Mouse (Mus musculus) MEL (cell line): Measurements from ENCODE around the gene Zfp661. TPM values are rescaled to one million over a fixed set of nuclear protein-coding genes. Genes with fewer than 3 reads are reported as not detected.

Experiments
- DNase-seq: peaks from one replicate; pipeline ENCODE4 v3.0.0; 2011; ENCODE audit warnings: low read depth, low spot score
- H3K27ac ChIP-seq: 2 replicates; pipeline ENCODE4 v1.5.1; 2012; ENCODE audit warnings: low read depth, mild to moderate bottlenecking, control low read depth, low read length, moderate library complexity; ENCODE audit not compliant: control insufficient read depth
- H3K27me3 ChIP-seq, 2 experiments: fragments of 150-350 bp in 1 of 2; sonication (generic) in 1 of 2; 2 replicates each; pipeline ENCODE4 v1.6.1; 2012; ENCODE audit warnings: low read length in 2 of 2, mild to moderate bottlenecking in 2 of 2, improper control_type of control experiment in 1 of 2, moderate library complexity in 1 of 2; ENCODE audit not compliant: insufficient read depth in 2 of 2, control insufficient read depth in 1 of 2
- H3K36me3 ChIP-seq, 2 experiments: 2 replicates each; pipeline ENCODE4 v1.6.1; 2012 to 2014; ENCODE audit warnings: low read length in 2 of 2, improper control_type of control experiment in 1 of 2, inconsistent platforms in 1 of 2, mild to moderate bottlenecking in 1 of 2; ENCODE audit not compliant: insufficient read depth in 2 of 2, control insufficient read depth in 1 of 2
- H3K4me1 ChIP-seq, 2 experiments: fragments of 150-350 bp in 1 of 2; sonication (generic) in 1 of 2; 2 replicates each; pipeline ENCODE4 v1.6.1; 2012; ENCODE audit warnings: low read length in 2 of 2, improper control_type of control experiment in 1 of 2, mild to moderate bottlenecking in 1 of 2; ENCODE audit not compliant: insufficient read depth in 2 of 2, control insufficient read depth in 1 of 2
- H3K4me3 ChIP-seq, 2 experiments: fragments of 150-350 bp in 1 of 2; sonication (generic) in 1 of 2; 2 replicates each; pipeline ENCODE4 v1.5.1; 2012; ENCODE audit warnings: low read depth in 2 of 2, low read length in 2 of 2, mild to moderate bottlenecking in 2 of 2, moderate library complexity in 2 of 2, control low read depth in 1 of 2, improper control_type of control experiment in 1 of 2; ENCODE audit not compliant: control insufficient read depth in 1 of 2, insufficient read depth in 1 of 2
- H3K79me2 ChIP-seq: 2 replicates; pipeline ENCODE4 v1.6.1; 2012; ENCODE audit warnings: mild to moderate bottlenecking, low read length, moderate library complexity; ENCODE audit not compliant: control insufficient read depth, poor library complexity, insufficient read depth
- H3K9ac ChIP-seq: 2 replicates; pipeline ENCODE4 v1.6.1; 2012; ENCODE audit warnings: low read depth, mild to moderate bottlenecking, control low read depth, low read length, moderate library complexity; ENCODE audit not compliant: control insufficient read depth, poor library complexity, severe bottlenecking
- H3K9me3 ChIP-seq: fragments of 150-350 bp; sonication (generic); replicated peaks from 2 replicates; pipeline ENCODE4 v1.6.1; 2012; ENCODE audit warnings: mild to moderate bottlenecking, low read length, improper control_type of control experiment, moderate library complexity; ENCODE audit not compliant: insufficient read depth
- BHLHE40 ChIP-seq: IDR thresholded peaks from 2 replicates; pipeline ENCODE4 v1.6.1; 2012; ENCODE audit warnings: low read depth, mild to moderate bottlenecking, inconsistent platforms, low read length, improper control_type of control experiment, borderline replicate concordance
- CHD1 ChIP-seq: IDR thresholded peaks from 2 replicates; pipeline ENCODE4 v1.6.1; 2012; ENCODE audit warnings: low read depth, mild to moderate bottlenecking, inconsistent platforms, low read length, improper control_type of control experiment
- CHD2 ChIP-seq: IDR thresholded peaks from 2 replicates; pipeline ENCODE4 v1.6.1; 2011; ENCODE audit warnings: low read length, improper control_type of control experiment
- CTCF ChIP-seq, 3 experiments: IDR thresholded peaks in 2 of 3; conservative IDR thresholded peaks in 1 of 3; 2 replicates each; pipeline ENCODE4 v1.5.1; 2011 to 2012; ENCODE audit warnings: low read length in 3 of 3, low read depth in 2 of 3, mild to moderate bottlenecking in 2 of 3, improper control_type of control experiment in 1 of 3, inconsistent platforms in 1 of 3, mixed read lengths in 1 of 3, moderate library complexity in 1 of 3; ENCODE audit not compliant: control insufficient read depth in 1 of 3, insufficient read depth in 1 of 3, poor library complexity in 1 of 3, severe bottlenecking in 1 of 3
- E2F4 ChIP-seq: IDR thresholded peaks from 2 replicates; pipeline ENCODE4 v1.6.1; 2011; ENCODE audit warnings: low read depth, low read length, improper control_type of control experiment, borderline replicate concordance
- ETS1 ChIP-seq: IDR thresholded peaks from 2 replicates; pipeline ENCODE4 v1.6.1; 2012; ENCODE audit warnings: low read depth, mild to moderate bottlenecking, inconsistent platforms, low read length, improper control_type of control experiment, moderate library complexity
- GABPA ChIP-seq: IDR thresholded peaks from 2 replicates; pipeline ENCODE4 v1.6.1; 2012; ENCODE audit warnings: low read depth, mild to moderate bottlenecking, inconsistent platforms, low read length, improper control_type of control experiment, moderate library complexity
- GATA1 ChIP-seq: IDR thresholded peaks from 2 replicates; pipeline ENCODE4 v1.6.1; 2011; ENCODE audit warnings: low read depth, low read length, improper control_type of control experiment
- JUND ChIP-seq: IDR thresholded peaks from 2 replicates; pipeline ENCODE4 v1.6.1; 2011; ENCODE audit warnings: low read depth, mild to moderate bottlenecking, improper control_type of control experiment, low read length
- KAT2A ChIP-seq: conservative IDR thresholded peaks from 2 replicates; pipeline ENCODE4 v1.6.1; 2012; ENCODE audit warnings: low read depth, low read length, improper control_type of control experiment, inconsistent platforms
- MAFK ChIP-seq: IDR thresholded peaks from 2 replicates; pipeline ENCODE4 v1.6.1; 2011; ENCODE audit warnings: low read depth, mild to moderate bottlenecking, low read length, improper control_type of control experiment, borderline replicate concordance
- MAX ChIP-seq: IDR thresholded peaks from 2 replicates; pipeline ENCODE4 v1.6.1; 2011; ENCODE audit warnings: low read length, improper control_type of control experiment
- MAZ ChIP-seq: IDR thresholded peaks from 2 replicates; pipeline ENCODE4 v1.6.1; 2012; ENCODE audit warnings: low read depth, mild to moderate bottlenecking, inconsistent platforms, low read length, improper control_type of control experiment
- MEF2A ChIP-seq: IDR thresholded peaks from 2 replicates; pipeline ENCODE4 v1.6.1; 2014; ENCODE audit warnings: low read depth, mild to moderate bottlenecking, inconsistent platforms, low read length, improper control_type of control experiment; ENCODE audit not compliant: poor library complexity, insufficient replicate concordance, severe bottlenecking; ENCODE audit errors: extremely low read depth
- MYB ChIP-seq: IDR thresholded peaks from 2 replicates; pipeline ENCODE4 v1.6.1; 2011; ENCODE audit warnings: mild to moderate bottlenecking, low read depth, low read length, improper control_type of control experiment
- MYC ChIP-seq: IDR thresholded peaks from 2 replicates; pipeline ENCODE4 v1.6.1; 2011; ENCODE audit warnings: low read depth, mild to moderate bottlenecking, low read length, improper control_type of control experiment, moderate library complexity
- NELFE ChIP-seq: IDR thresholded peaks from 2 replicates; pipeline ENCODE4 v1.6.1; 2011; ENCODE audit warnings: low read depth, low read length, improper control_type of control experiment
- NRF1 ChIP-seq: IDR thresholded peaks from 2 replicates; pipeline ENCODE4 v1.6.1; 2014; ENCODE audit warnings: low read depth, mild to moderate bottlenecking, inconsistent platforms, low read length, improper control_type of control experiment, moderate library complexity; ENCODE audit not compliant: poor library complexity, insufficient read depth, severe bottlenecking
- POLR2A ChIP-seq, 2 experiments: IDR thresholded peaks; 2 replicates each; pipeline ENCODE4 v1.6.1; 2011 to 2012; ENCODE audit warnings: low read length in 2 of 2, mild to moderate bottlenecking in 2 of 2, control low read depth in 1 of 2, improper control_type of control experiment in 1 of 2, low read depth in 1 of 2, moderate library complexity in 1 of 2; ENCODE audit not compliant: control insufficient read depth in 1 of 2, insufficient read depth in 1 of 2, poor library complexity in 1 of 2
- RAD21 ChIP-seq: IDR thresholded peaks from 2 replicates; pipeline ENCODE4 v1.6.1; 2011; ENCODE audit warnings: mild to moderate bottlenecking, low read depth, low read length, improper control_type of control experiment
- RCOR1 ChIP-seq: IDR thresholded peaks from 2 replicates; pipeline ENCODE4 v1.6.1; 2012; ENCODE audit warnings: low read depth, mild to moderate bottlenecking, inconsistent platforms, low read length, improper control_type of control experiment
- SIN3A ChIP-seq: IDR thresholded peaks from 2 replicates; pipeline ENCODE4 v1.6.1; 2012; ENCODE audit warnings: low read length, improper control_type of control experiment, inconsistent platforms
- TAL1 ChIP-seq: IDR thresholded peaks from 2 replicates; pipeline ENCODE4 v1.6.1; 2012; ENCODE audit warnings: mild to moderate bottlenecking, inconsistent platforms, low read length, moderate library complexity, mixed read lengths
- TBP ChIP-seq: IDR thresholded peaks from 2 replicates; pipeline ENCODE4 v1.8.0; 2011; ENCODE audit warnings: low read depth, low read length, improper control_type of control experiment
- USF2 ChIP-seq, 2 experiments: IDR thresholded peaks; 2 replicates each; pipeline ENCODE4 v1.6.1; 2011 to 2012; ENCODE audit warnings: improper control_type of control experiment in 2 of 2, low read length in 2 of 2, borderline replicate concordance in 1 of 2, inconsistent platforms in 1 of 2, low read depth in 1 of 2, mild to moderate bottlenecking in 1 of 2; ENCODE audit not compliant: insufficient read depth in 1 of 2
- ZC3H11A ChIP-seq: IDR thresholded peaks from 2 replicates; pipeline ENCODE4 v1.6.1; 2012; ENCODE audit warnings: low read depth, mild to moderate bottlenecking, inconsistent platforms, low read length, improper control_type of control experiment
- polyA plus RNA-seq, 2 experiments: library from polyadenylated mRNA; stranded (reverse) in 1 of 2; unstranded in 1 of 2; fragments of >175 nt in 1 of 2; fragments of >200 nt in 1 of 2; gene quantifications; 2 replicates each; pipeline versions ENCODE4 v1.2.1 to v1.2.4; 2012; ENCODE audit warnings: low replicate concordance in 2 of 2, low read depth in 1 of 2; ENCODE audit not compliant: insufficient read length in 2 of 2, insufficient read depth in 1 of 2, missing spikeins in 1 of 2
- total RNA-seq: library from RNA; depleted of rRNA; stranded (reverse); fragments of 300-350 nt; gene quantifications from 2 replicates; pipeline ENCODE4 v1.2.3, GENCODE M21; 2012

The Zfp661 gene
- total and polyA plus RNA-seq, 3 experiments = 4.2 to 5.9 TPM; not detected in 1

- TF ChIP-seq E2F4 (no peak), NELFE (peak; percentile 89), MAZ (peak; percentile 6; the same call in 1 of the 2 replicates), CTCF (IDR thresholded peaks at IDR 0.05 in 2 of 3, conservative IDR thresholded peaks at IDR 0.05 in 1 of 3; ENCODE audit: control insufficient read depth in 1 of 3, insufficient read depth in 1 of 3, low read depth in 2 of 3, low read length in 3 of 3, poor library complexity in 1 of 3, severe bottlenecking in 1 of 3) (no peak)
These were observed 2.4 kb downstream of the Zfp661 start (continued) for GRCm38 (mm10) chr2:127584436-127584858.

DNA sequence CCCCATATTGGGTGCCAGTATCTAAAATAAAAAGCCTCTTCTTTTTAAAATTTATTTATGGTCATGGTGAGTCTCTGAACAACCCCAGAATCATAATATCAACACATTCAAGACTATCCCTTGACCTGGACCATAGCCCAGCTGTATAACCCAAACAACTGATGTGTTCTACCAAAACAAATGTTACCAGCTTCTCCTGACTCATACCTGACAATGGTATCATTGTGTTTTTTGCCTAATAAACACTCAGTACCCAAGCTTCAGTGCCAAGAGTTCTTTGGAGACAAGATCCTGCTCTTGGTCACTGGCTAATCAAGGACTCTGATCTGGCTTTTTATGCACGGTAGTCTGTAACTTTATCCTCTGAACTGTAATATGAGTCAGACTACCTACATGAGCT lies 13.6 kb downstream of the Zfp661 start:
- Histone ChIP-seq H3K9ac (no peak overlapping the region), H3K9me3 (no peaks in the 10 kb centered on the region), H3K27me3 (peaks cover 2 to 6% of the 10 kb centered on the region in 2 experiments), H3K36me3 (no peaks in the 10 kb centered on the region; a peak in 1 of 4 replicates), H3K79me2 (no peaks in the 10 kb centered on the region), H3K4me3 (no peak overlapping the region), H3K4me1 (no peaks in the 10 kb centered on the region), H3K27ac (no peak overlapping the region)
- DNase-seq = no peak
- TF ChIP-seq NRF1 (no peak), SIN3A (no peak), TBP (no peak), USF2 (IDR thresholded peaks at IDR 0.05; ENCODE audit: borderline replicate concordance in 1 of 2, insufficient read depth in 1 of 2, low read depth in 1 of 2, low read length in 2 of 2) (no peak), KAT2A (no peak), RCOR1 (no peak), MAZ (no peak), ETS1 (no peak), TAL1 (no peak), E2F4 (no peak)

GRCm38 (mm10) chr2:127559070-127559966 lies 27.6 kb downstream of the Zfp661 start:
- peak overlapping the region; percentile 29 to 39 for H3K4me3 ChIP-seq
- no peaks in the 10 kb centered on the region for H3K4me1 ChIP-seq
- no peaks in the 10 kb centered on the region; a peak in 2 of 4 replicates for H3K27me3 ChIP-seq
- H3K79me2 ChIP-seq = no peaks in the 10 kb centered on the region
- H3K9me3 ChIP-seq = no peaks in the 10 kb centered on the region
- peak overlapping the region; percentile 34 for H3K9ac ChIP-seq
- no peak overlapping the region for H3K27ac ChIP-seq
- DNase-seq = peak; percentile 94
- no peaks in the 10 kb centered on the region for H3K36me3 ChIP-seq
- 0 out of 2 replicates have a peak, but pooled peaks have one; percentile 5 for TF ChIP-seq GATA1
- peak; percentile 98 for TF ChIP-seq RAD21
- no peak for TF ChIP-seq MEF2A
- TF ChIP-seq MAX = 0 out of 2 replicates have a peak, but pooled peaks have one; percentile 28
- no peak for TF ChIP-seq MAFK
- no peak for TF ChIP-seq POLR2A (IDR thresholded peaks at IDR 0.05; ENCODE audit: control insufficient read depth in 1 of 2, insufficient read depth in 1 of 2, low read depth in 1 of 2, low read length in 2 of 2, poor library complexity in 1 of 2)
- TF ChIP-seq SIN3A = peak; percentile 53; the same call in 1 of the 2 replicates
- TF ChIP-seq TBP = no peak
- no peak for TF ChIP-seq CHD1
- peak; percentile 37; the same call in 1 of the 2 replicates for TF ChIP-seq BHLHE40
- TF ChIP-seq JUND = no peak
- TF ChIP-seq NRF1 = peak; percentile 50; the same call in 1 of the 2 replicates
- TF ChIP-seq MYB = no peak
- TF ChIP-seq ZC3H11A = peak; percentile 80
- TF ChIP-seq CHD2 = peak; percentile 32; the same call in 1 of the 2 replicates
- no peak for TF ChIP-seq MYC
- TF ChIP-seq RCOR1 = no peak
- TF ChIP-seq GABPA = no peak
